Mouse (Mus musculus): Measurements from ENCODE around the gene Gdf7. TPM values are rescaled to one million over a fixed set of nuclear protein-coding genes. Genes with fewer than 3 reads are reported as not detected.

Gene Gdf7
- polyA plus RNA-seq, 1 experiment, result not detected

- H3K9me3 ChIP-seq, result no peaks in the 10 kb centered on the region
- H3K27me3 ChIP-seq (replicated peaks), result no peaks in the 10 kb centered on the region
- peaks cover 92% of the 10 kb centered on the region for H3K36me3 ChIP-seq (replicated peaks; ENCODE audit: low read length)
These were observed 29.9 kb upstream of the Gdf7 start for GRCm38 (mm10) chr12:8331489-8332173.

GRCm38 (mm10) chr12:8329236-8329635, 27.5 kb upstream of the Gdf7 start:
- no peak for TF ChIP-seq FLI1 (IDR thresholded peaks at IDR 0.05; ENCODE audit: low read length)
- no peak for TF ChIP-seq GATA1 (IDR thresholded peaks at IDR 0.05; ENCODE audit: borderline replicate concordance, low read length)
- Histone ChIP-seq H3K27me3 (replicated peaks) (no peaks in the 10 kb centered on the region), H3K9me3 (no peaks in the 10 kb centered on the region), H3K36me3 (replicated peaks; ENCODE audit: low read length) (peaks cover 94% of the 10 kb centered on the region), H3K4me1 (peaks cover 78% of the 10 kb centered on the region), H3K4me3 (replicated peaks) (no peak overlapping the region)

More at GRCm38 (mm10) chr12:8331489-8332173, 29.9 kb upstream of the Gdf7 start:
- Histone ChIP-seq H3K4me3 (replicated peaks) (peak overlapping the region; percentile 11), H3K4me1 (peaks cover 98% of the 10 kb centered on the region)
- TF ChIP-seq GATA1 (IDR thresholded peaks at IDR 0.05; ENCODE audit: borderline replicate concordance, low read length) (no peak), FLI1 (IDR thresholded peaks at IDR 0.05; ENCODE audit: low read length) (no peak)

- TF ChIP-seq FLI1 (IDR thresholded peaks at IDR 0.05; ENCODE audit: low read length), result no peak
- TF ChIP-seq GATA1 (IDR thresholded peaks at IDR 0.05; ENCODE audit: borderline replicate concordance, low read length), result no peak
- H3K4me3 ChIP-seq (replicated peaks), result no peak overlapping the region
- no peaks in the 10 kb centered on the region for H3K9me3 ChIP-seq
- no peaks in the 10 kb centered on the region for H3K27me3 ChIP-seq (replicated peaks)
- peaks cover 95% of the 10 kb centered on the region for H3K36me3 ChIP-seq (replicated peaks; ENCODE audit: low read length)
- H3K4me1 ChIP-seq, result peaks cover 67% of the 10 kb centered on the region
These were observed 25.9 kb upstream of the Gdf7 start for GRCm38 (mm10) chr12:8327675-8328053.

GRCm38 (mm10) chr12:8326825-8327674, 25.3 kb upstream of the Gdf7 start:
- TF ChIP-seq GATA1 (IDR thresholded peaks at IDR 0.05; ENCODE audit: borderline replicate concordance, low read length) (no peak), FLI1 (IDR thresholded peaks at IDR 0.05; ENCODE audit: low read length) (no peak)
- Histone ChIP-seq H3K4me3 (replicated peaks) (no peak overlapping the region), H3K36me3 (replicated peaks; ENCODE audit: low read length) (peaks cover 96% of the 10 kb centered on the region), H3K9me3 (no peaks in the 10 kb centered on the region), H3K27me3 (replicated peaks) (no peaks in the 10 kb centered on the region), H3K4me1 (peaks cover 62% of the 10 kb centered on the region)

GRCm38 (mm10) chr12:8325943-8326522, 24.3 kb upstream of the Gdf7 start:
- Histone ChIP-seq H3K4me1 (peaks cover 57% of the 10 kb centered on the region), H3K9me3 (no peaks in the 10 kb centered on the region), H3K27me3 (replicated peaks) (no peaks in the 10 kb centered on the region), H3K4me3 (replicated peaks) (no peak overlapping the region), H3K36me3 (replicated peaks; ENCODE audit: low read length) (peaks cover 96% of the 10 kb centered on the region)
- TF ChIP-seq FLI1 (IDR thresholded peaks at IDR 0.05; ENCODE audit: low read length), result no peak
- no peak for TF ChIP-seq GATA1 (IDR thresholded peaks at IDR 0.05; ENCODE audit: borderline replicate concordance, low read length)

- no peaks in the 10 kb centered on the region for H3K9me3 ChIP-seq
- H3K27me3 ChIP-seq (replicated peaks), result no peaks in the 10 kb centered on the region
- H3K4me1 ChIP-seq, result peaks cover 57% of the 10 kb centered on the region
- H3K36me3 ChIP-seq (replicated peaks; ENCODE audit: low read length), result peaks cover 96% of the 10 kb centered on the region
- TF ChIP-seq GATA1 (IDR thresholded peaks at IDR 0.05; ENCODE audit: borderline replicate concordance, low read length), result no peak
- TF ChIP-seq FLI1 (IDR thresholded peaks at IDR 0.05; ENCODE audit: low read length), result no peak
- H3K4me3 ChIP-seq (replicated peaks), result no peak overlapping the region
These were observed 23.6 kb upstream of the Gdf7 start for GRCm38 (mm10) chr12:8325245-8325942.

- H3K9me3 ChIP-seq, result no peaks in the 10 kb centered on the region
- H3K4me3 ChIP-seq (replicated peaks), result no peak overlapping the region
- peaks cover 52% of the 10 kb centered on the region for H3K4me1 ChIP-seq
- H3K36me3 ChIP-seq (replicated peaks; ENCODE audit: low read length), result peaks cover 96% of the 10 kb centered on the region
- TF ChIP-seq FLI1 (IDR thresholded peaks at IDR 0.05; ENCODE audit: low read length) (no peak), GATA1 (IDR thresholded peaks at IDR 0.05; ENCODE audit: borderline replicate concordance, low read length) (no peak)
- H3K27me3 ChIP-seq (replicated peaks), result no peaks in the 10 kb centered on the region
These were observed 22.3 kb upstream of the Gdf7 start for GRCm38 (mm10) chr12:8324086-8324485.

- Histone ChIP-seq H3K9me3 (no peaks in the 10 kb centered on the region), H3K4me3 (replicated peaks) (no peak overlapping the region), H3K4me1 (peaks cover 31% of the 10 kb centered on the region), H3K27me3 (replicated peaks) (no peaks in the 10 kb centered on the region), H3K36me3 (replicated peaks; ENCODE audit: low read length) (peaks cover 98% of the 10 kb centered on the region)
- TF ChIP-seq FLI1 (IDR thresholded peaks at IDR 0.05; ENCODE audit: low read length), result no peak
These were observed 19.8 kb upstream of the Gdf7 start for GRCm38 (mm10) chr12:8321506-8321905.

- H3K4me1 ChIP-seq, result peaks cover 42% of the 10 kb centered on the region
- no peaks in the 10 kb centered on the region for H3K9me3 ChIP-seq
- TF ChIP-seq FLI1 (IDR thresholded peaks at IDR 0.05; ENCODE audit: low read length) (no peak), GATA1 (IDR thresholded peaks at IDR 0.05; ENCODE audit: borderline replicate concordance, low read length) (no peak)
- H3K4me3 ChIP-seq (replicated peaks), result peak overlapping the region; percentile 46
- peaks cover 97% of the 10 kb centered on the region for H3K36me3 ChIP-seq (replicated peaks; ENCODE audit: low read length)
- no peaks in the 10 kb centered on the region for H3K27me3 ChIP-seq (replicated peaks)
These were observed 18.4 kb upstream of the Gdf7 start for GRCm38 (mm10) chr12:8320084-8320713.

All from megakaryocyte, embryonic 14.5 days (primary cell).